Mouse (Mus musculus): ENCODE data around the gene Scamp4. TPM values are rescaled to one million over a fixed set of nuclear protein-coding genes. Genes with fewer than 3 reads are reported as not detected.

Scamp4 gene
- total and polyA plus RNA-seq, 2 experiments from 2014 or later, result 39.2 to 44.5 TPM

DNA sequence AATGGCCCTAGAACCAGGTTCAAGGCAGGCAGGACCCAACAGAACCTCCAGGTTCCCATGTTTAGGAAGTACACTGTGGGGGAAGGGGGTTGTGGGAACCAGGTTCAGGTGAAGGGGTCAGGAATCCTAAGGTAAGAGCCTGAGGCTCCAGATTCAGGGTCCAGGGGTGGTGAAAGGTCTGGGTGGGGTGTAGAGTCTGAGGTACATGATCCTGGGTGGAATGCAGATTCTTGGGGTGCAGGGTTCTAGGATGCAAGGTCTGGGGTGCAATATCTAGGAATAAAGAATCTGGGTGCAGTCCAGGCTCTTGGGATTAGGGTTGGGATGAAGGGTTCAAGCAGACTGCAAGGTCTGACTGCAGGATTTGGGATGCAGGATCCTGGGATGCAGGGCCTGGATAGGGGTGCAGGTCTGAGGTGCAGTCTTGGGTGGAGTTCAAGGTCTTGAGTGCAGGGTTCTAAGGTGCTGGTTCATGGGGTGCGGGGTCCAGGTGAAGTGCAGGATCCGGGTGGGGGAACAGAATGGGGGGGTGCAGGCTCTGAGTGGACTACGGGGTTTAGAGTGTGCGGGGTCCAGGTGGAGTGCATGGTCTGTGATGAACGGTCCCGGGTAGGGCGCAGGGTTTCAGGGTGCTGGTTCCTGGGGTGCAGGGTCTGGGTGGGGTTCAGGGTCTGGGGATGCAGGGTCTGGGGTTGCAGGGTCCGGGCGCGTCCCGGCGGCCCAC, 52.9 kb downstream of the Scamp4 start:
- Histone ChIP-seq H3K4me3 (ENCODE audit: low read depth, low read length) (peak overlapping the region; percentile 87), H3K36me3 (replicated peaks; ENCODE audit: control insufficient read depth, insufficient read depth, low read length) (peaks cover 6% of the 10 kb centered on the region; the same call in 1 of the 2 replicates), H3K4me1 (ENCODE audit: control insufficient read depth, insufficient read depth) (peaks cover 11% of the 10 kb centered on the region), H3K4me2 (ENCODE audit: low read depth, low read length) (peak overlapping the region; percentile 87), H3K9ac (replicated peaks; ENCODE audit: low read depth, low read length) (peak overlapping the region; percentile 92), H3K27ac (ENCODE audit: low read depth) (peak overlapping the region; percentile 72), H3K9me3 (replicated peaks; ENCODE audit: control insufficient read depth, low read length) (no peaks in the 10 kb centered on the region), H3K27me3 (ENCODE audit: control insufficient read depth, insufficient read depth, low read length) (no peaks in the 10 kb centered on the region)
- DNase-seq (ENCODE audit: low spot score), result no peak
- no peak; the same call in 1 of the 2 replicates for ATAC-seq (ENCODE audit: insufficient read depth, low read depth)
- TF ChIP-seq CTCF (IDR thresholded peaks at IDR 0.05; ENCODE audit: low read depth), result no peak
- no peak for TF ChIP-seq EP300 (IDR thresholded peaks at IDR 0.05; ENCODE audit: low read depth)
- 7% methylated on average over 10 of the region's 12 CpGs for WGBS

DNA sequence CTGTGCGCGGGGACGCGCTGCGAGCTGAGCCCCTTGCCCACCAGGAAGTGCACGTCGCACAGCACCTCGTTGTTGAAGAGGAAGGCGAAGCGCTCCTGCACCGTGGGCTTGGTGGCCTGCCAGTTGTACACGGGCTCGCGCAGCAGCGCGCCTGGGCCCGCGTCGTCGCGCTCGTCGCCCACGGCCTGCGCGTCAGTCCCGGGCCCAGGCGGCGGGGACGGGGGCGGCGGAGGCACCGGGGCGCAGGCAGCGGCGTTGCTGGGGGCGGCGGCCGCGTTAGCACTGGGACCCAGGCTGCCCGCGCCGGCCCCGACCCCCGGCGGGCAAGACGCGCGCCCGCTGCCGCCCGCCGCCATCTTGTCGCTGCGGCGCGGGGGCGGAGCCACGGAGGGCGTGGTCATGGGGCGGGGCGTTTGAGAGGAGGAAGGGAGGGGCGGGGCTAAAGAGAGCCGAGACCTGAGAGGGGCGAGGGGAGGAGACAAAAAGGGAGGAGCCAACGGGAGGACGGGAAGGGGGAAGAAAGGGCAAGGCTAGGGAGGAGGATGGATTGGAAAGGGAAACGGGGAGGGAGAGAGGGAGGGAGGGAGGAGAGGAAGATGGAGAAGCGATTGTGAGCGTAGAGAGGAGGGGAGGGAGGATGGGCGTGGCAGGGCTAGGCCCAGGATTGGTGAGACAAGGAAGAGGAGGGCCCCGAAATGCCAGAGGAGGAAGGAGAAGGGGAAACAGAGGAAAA, 53.6 kb downstream of the Scamp4 start:
- no peaks in the 10 kb centered on the region for H3K27me3 ChIP-seq (ENCODE audit: control insufficient read depth, insufficient read depth, low read length)
- ATAC-seq (ENCODE audit: insufficient read depth, low read depth) (peak; percentile 88), DNase-seq (ENCODE audit: low spot score) (peak; percentile 100)
- peaks cover 6% of the 10 kb centered on the region; the same call in 1 of the 2 replicates for H3K36me3 ChIP-seq (replicated peaks; ENCODE audit: control insufficient read depth, insufficient read depth, low read length)
- peak overlapping the region; percentile 72 for H3K27ac ChIP-seq (ENCODE audit: low read depth)
- no peaks in the 10 kb centered on the region for H3K9me3 ChIP-seq (replicated peaks; ENCODE audit: control insufficient read depth, low read length)
- H3K4me1 ChIP-seq (ENCODE audit: control insufficient read depth, insufficient read depth), result peaks cover 11% of the 10 kb centered on the region
- peak overlapping the region; percentile 87 for H3K4me2 ChIP-seq (ENCODE audit: low read depth, low read length)
- peak overlapping the region; percentile 87 for H3K4me3 ChIP-seq (ENCODE audit: low read depth, low read length)
- peak overlapping the region; percentile 92 for H3K9ac ChIP-seq (replicated peaks; ENCODE audit: low read depth, low read length)
- WGBS, result 3% methylated on average over 52 of the region's 72 CpGs
- TF ChIP-seq EP300 (IDR thresholded peaks at IDR 0.05; ENCODE audit: low read depth) (no peak), CTCF (IDR thresholded peaks at IDR 0.05; ENCODE audit: low read depth) (no peak)

DNA sequence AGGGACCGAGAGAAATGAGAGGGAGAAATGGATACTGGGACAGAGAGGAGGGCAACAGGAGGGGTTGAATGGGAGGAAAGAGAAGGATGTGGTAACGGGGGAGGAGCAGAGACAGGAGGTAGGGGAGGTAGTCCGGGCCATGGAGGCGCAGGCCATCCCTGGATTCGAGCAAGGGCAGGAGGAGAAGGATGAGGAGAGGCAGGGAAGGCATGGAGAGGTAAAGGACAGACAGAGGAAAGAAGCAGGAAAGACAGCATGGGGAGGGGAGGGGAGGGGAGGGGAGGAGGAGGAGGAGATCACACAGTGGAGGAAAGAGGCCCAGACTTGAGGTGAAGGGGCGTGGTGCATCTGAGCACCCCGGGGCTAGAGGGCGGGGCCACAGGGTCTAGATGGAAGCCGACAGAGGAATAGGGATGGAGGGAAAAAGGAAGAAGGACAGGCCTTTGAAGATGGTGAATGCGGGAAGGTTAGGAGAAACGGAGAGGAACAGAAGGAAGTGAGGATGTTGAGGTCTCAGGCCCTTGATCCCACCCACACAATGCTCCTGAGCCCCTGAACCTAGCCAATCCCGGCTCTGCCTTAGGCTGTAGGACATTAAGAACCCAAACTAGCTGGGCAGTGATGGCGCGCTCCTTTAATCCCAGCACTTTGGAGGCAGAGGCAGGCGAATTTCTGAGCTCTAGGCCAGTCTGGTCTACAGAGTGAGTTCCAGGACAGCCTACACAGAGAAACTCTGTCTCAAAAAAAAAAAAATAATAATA, 54.4 kb downstream of the Scamp4 start, which contains the start of gene Btbd2:
Gene Btbd2 (minus strand): TSS at position 209 of the 761 bp plus-strand sequence.
- Histone ChIP-seq H3K27ac (ENCODE audit: low read depth) (peak within 1 kb of the TSS; percentile 72), H3K36me3 (replicated peaks; ENCODE audit: control insufficient read depth, insufficient read depth, low read length) (peaks cover 3% of the 10 kb centered on the region; the same call in 1 of the 2 replicates), H3K9me3 (replicated peaks; ENCODE audit: control insufficient read depth, low read length) (no peaks in the 10 kb centered on the region), H3K4me2 (ENCODE audit: low read depth, low read length) (peak within 1 kb of the TSS; percentile 87), H3K27me3 (ENCODE audit: control insufficient read depth, insufficient read depth, low read length) (no peaks in the 10 kb centered on the region), H3K9ac (replicated peaks; ENCODE audit: low read depth, low read length) (peak within 1 kb of the TSS; percentile 92), H3K4me1 (ENCODE audit: control insufficient read depth, insufficient read depth) (peaks cover 11% of the 10 kb centered on the region), H3K4me3 (ENCODE audit: low read depth, low read length) (peak within 1 kb of the TSS; percentile 87)
- DNase-seq (ENCODE audit: low spot score) (no peak), ATAC-seq (ENCODE audit: insufficient read depth, low read depth) (peak; percentile 5)
- WGBS, result 28% methylated on average over 15 of the region's 15 CpGs
- no peak for TF ChIP-seq EP300 (IDR thresholded peaks at IDR 0.05; ENCODE audit: low read depth)
- TF ChIP-seq CTCF (IDR thresholded peaks at IDR 0.05; ENCODE audit: low read depth), result no peak

DNA sequence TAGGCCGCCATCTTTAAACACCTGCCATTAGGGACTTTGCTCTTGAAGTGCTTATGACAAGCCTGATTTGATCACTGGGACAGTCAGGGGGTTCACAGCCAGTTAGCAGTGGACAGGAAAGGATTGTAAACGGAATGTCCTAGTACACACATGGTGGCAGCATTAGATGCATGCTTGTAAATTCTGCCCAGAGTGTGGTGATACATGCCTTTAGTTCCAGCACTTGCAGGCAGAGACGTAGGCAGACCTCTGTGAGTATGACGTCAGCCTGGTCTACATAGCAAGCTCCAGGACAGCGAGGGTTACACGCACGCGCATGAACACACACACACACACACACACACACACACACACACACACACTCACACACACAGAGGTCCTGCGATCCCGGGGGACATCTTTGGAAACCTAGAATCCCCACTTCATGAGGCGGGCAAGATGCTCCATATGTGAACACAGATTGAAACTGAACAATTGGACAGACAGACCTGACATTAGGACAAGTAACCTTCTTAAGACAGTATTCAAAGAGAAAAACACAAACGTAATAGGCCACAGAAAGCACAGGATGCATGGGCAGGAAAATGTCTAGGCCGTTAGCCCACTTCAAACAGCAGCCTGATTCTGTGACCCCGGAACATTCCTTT, 55.6 kb downstream of the Scamp4 start:
- Histone ChIP-seq H3K36me3 (replicated peaks; ENCODE audit: control insufficient read depth, insufficient read depth, low read length) (no peaks in the 10 kb centered on the region), H3K9me3 (replicated peaks; ENCODE audit: control insufficient read depth, low read length) (no peaks in the 10 kb centered on the region), H3K4me2 (ENCODE audit: low read depth, low read length) (no peak overlapping the region), H3K9ac (replicated peaks; ENCODE audit: low read depth, low read length) (no peak overlapping the region), H3K27ac (ENCODE audit: low read depth) (no peak overlapping the region), H3K4me3 (ENCODE audit: low read depth, low read length) (no peak overlapping the region), H3K27me3 (ENCODE audit: control insufficient read depth, insufficient read depth, low read length) (no peaks in the 10 kb centered on the region), H3K4me1 (ENCODE audit: control insufficient read depth, insufficient read depth) (peaks cover 16% of the 10 kb centered on the region)
- TF ChIP-seq CTCF (IDR thresholded peaks at IDR 0.05; ENCODE audit: low read depth) (no peak), EP300 (IDR thresholded peaks at IDR 0.05; ENCODE audit: low read depth) (no peak)
- ATAC-seq (ENCODE audit: insufficient read depth, low read depth) (no peak), DNase-seq (ENCODE audit: low spot score) (no peak)
- WGBS, result 81% methylated on average over 14 of the region's 14 CpGs

DNA sequence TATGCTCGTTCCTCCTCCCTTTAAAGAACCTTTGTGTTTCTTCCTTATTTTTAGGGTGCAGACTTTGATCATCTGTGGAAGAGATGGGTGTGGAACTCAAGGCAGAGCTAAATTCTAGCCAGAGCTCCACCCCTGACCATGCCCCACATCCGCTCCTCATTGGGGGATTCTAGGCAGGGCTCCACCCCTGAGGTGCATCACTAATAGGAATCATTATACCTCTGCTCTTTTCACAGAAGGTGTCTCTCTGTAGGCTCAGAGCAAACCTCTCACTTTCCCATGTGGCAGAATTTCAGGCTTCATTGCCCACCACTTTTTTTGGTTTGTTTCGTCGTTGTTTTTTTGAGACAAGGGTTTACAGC, 56.1 kb downstream of the Scamp4 start:
- DNase-seq (ENCODE audit: low spot score), result no peak
- Histone ChIP-seq H3K9me3 (replicated peaks; ENCODE audit: control insufficient read depth, low read length) (no peaks in the 10 kb centered on the region), H3K36me3 (replicated peaks; ENCODE audit: control insufficient read depth, insufficient read depth, low read length) (no peaks in the 10 kb centered on the region), H3K27me3 (ENCODE audit: control insufficient read depth, insufficient read depth, low read length) (no peaks in the 10 kb centered on the region), H3K4me2 (ENCODE audit: low read depth, low read length) (no peak overlapping the region; the same call in 1 of the 2 replicates), H3K9ac (replicated peaks; ENCODE audit: low read depth, low read length) (no peak overlapping the region), H3K27ac (ENCODE audit: low read depth) (no peak overlapping the region), H3K4me3 (ENCODE audit: low read depth, low read length) (no peak overlapping the region), H3K4me1 (ENCODE audit: control insufficient read depth, insufficient read depth) (peaks cover 21% of the 10 kb centered on the region)
- no peak for ATAC-seq (ENCODE audit: insufficient read depth, low read depth)
- WGBS, result 62% methylated on average over 4 of the region's 4 CpGs
- TF ChIP-seq CTCF (IDR thresholded peaks at IDR 0.05; ENCODE audit: low read depth) (no peak), EP300 (IDR thresholded peaks at IDR 0.05; ENCODE audit: low read depth) (no peak)
